Mouse (Mus musculus) lung, postnatal 4 days (tissue): ENCODE measurements at regions not wholly inside any gene's neighbourhood (a gene's known extent, or its start where the extent isn't known, plus 50 kb on each side); places are given as distances from the start of the nearest gene placed in this dataset.

Source experiments
- DNase-seq, 2 experiments: peaks; one replicate each; pipeline ENCODE4 v3.0.0; 2021

- DNase-seq, result peak in 1 of 2 experiments; percentile 15
Observed at GRCm38 (mm10) chrX:4899187-4899586, 52.7 kb upstream of the Btbd35f27 start.
